Mouse (Mus musculus): ENCODE measurements at regions not wholly inside any gene's neighbourhood (a gene's known extent, or its start where the extent isn't known, plus 50 kb on each side); places are given as distances from the start of the nearest gene placed in this dataset.

DNA sequence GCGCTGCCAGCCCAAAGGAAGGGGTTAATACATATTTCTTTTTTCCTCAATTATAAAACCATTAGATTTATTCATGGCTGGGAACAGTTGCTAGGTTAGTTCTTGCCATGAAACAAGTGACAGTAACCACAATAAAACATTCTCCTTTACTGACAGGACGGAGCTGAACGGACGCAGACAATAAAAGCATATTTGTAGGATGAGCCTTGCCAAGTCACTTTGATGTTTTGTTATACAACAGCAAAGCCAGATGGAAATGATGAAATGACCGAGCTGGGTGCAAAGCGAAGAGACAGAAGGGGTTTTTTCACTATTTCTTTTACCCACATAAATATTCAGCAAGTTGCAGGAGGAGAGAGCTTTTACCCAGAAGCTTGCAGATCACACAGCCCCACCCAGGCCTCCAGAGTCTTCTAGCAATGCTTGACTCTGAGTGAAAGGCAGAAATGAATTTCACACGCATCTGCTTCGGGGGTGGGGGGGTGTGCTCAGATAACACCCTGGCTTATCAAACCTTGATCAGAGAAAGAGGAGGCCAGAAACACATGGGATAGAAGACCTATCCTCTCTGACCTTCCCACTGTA, 395.3 kb downstream of the Mtx2 start:
- no peak for DNase-seq (ENCODE audit: low spot score in 2 of 2)

GRCm38 (mm10) chr2:75224443-75224842, 398.8 kb downstream of the Mtx2 start:
- DNase-seq (ENCODE audit: low spot score in 2 of 2) = no peak

- DNase-seq (ENCODE audit: low spot score in 2 of 2) = no peak
Measured at GRCm38 (mm10) chr2:75240976-75241375, 415.4 kb downstream of the Mtx2 start.

DNA sequence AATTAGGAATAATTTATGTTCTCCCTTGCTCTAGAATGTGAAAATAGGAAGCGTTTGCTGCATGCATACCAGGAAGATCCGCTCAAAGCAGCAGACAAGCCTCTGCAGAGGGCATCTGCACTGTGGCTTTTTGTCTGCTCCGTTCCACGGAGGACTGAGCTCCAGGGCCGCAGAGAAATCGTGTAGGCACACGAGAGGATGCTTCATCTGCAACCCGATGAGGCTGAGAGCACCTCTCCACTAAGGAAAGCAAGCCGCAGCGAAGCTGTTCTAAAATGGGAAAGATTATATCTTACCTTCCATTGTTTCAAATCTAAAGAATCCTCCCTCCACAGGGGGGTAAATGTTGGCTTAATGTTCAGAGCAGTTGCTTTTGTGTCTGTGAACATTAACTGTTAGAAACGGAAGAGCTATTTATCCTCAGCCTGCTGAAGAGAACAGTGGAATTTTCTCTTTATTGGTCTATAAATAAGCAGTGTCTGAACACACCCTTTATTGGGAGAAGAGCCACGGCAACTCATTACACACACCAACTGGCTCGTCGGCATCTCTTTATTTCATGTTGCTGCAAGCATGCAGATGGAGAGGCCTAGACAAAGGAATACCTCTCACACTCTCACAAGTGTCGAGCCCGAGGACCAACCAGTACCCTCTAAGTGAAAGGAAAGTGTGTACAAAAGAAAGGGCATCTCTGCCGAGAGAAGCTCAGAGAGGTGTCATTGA, 414.6 kb upstream of the Hnrnpa3 start:
- no peak for DNase-seq (ENCODE audit: low spot score in 2 of 2)

DNA sequence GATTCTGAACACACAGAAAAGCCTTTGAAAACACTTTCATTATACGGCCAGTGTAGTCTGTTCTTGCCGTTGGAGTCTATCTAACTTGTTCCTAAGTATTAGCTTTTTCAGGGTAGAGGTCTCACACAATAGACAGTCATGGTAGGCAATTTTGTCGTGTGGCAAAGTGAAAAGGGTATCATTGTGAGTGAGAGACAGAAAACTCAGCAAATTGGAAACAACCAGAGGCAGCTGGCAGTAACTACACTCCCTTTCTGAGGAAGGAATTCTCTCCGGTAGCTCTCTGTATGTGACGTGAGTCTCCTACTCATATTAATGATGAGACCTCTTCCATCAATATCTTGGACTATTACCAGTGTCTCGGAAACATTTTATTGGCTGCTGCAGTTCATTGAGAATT, 413.8 kb upstream of the Hnrnpa3 start:
- no peak for DNase-seq (ENCODE audit: low spot score in 2 of 2)

GRCm38 (mm10) chr2:75245662-75246061, 413.4 kb upstream of the Hnrnpa3 start:
- DNase-seq (ENCODE audit: low spot score in 2 of 2) = no peak

- DNase-seq (ENCODE audit: low spot score in 2 of 2) = no peak
Measured at GRCm38 (mm10) chr2:75246082-75246743, 412.8 kb upstream of the Hnrnpa3 start.

- DNase-seq (ENCODE audit: low spot score in 2 of 2) = no peak
Measured at GRCm38 (mm10) chr2:75248251-75248650, 410.8 kb upstream of the Hnrnpa3 start.

DNA sequence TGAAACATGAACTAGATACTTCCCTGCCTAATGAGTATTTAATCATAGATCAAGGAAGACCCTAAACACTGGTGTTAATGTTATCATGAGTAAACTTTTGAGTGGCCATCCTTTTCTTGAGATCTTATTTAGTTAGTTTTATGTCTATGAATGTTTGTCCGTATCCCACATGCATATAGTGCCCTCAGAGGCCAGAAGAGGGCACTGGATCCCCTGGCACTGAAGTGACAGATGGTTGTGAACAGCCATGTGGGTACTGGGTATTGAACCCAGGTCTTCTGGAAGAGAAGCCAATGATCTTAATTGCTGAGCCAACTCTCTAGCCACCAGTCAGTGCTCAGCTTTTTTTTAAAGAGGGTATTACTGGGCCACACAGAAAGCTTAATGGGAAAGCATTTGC, 408.6 kb upstream of the Hnrnpa3 start:
- DNase-seq (ENCODE audit: low spot score in 2 of 2) = no peak

DNA sequence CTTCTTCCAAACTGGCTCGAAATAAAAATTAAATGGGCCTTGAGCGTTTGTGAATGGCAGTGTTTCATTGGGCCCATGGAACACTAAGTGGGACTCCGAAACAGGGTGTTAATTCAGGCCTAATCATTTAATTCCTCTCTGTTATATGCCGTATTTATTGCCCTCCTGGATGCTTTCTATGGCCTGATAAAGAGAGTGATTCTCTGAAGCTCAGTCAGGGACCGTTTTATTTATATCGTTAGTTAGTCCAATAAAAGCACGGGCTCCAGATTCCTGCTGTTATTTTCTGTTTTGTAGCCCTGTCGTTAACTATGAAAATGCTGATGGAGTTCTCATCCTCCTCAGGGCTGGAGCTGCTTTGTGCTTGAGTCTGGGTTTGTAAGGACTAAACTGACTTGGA, 406.2 kb upstream of the Hnrnpa3 start:
- no peak for DNase-seq (ENCODE audit: low spot score in 2 of 2)

GRCm38 (mm10) chr2:75265218-75265617, 393.8 kb upstream of the Hnrnpa3 start:
- no peak for DNase-seq (ENCODE audit: low spot score in 2 of 2)

GRCm38 (mm10) chr2:75265739-75266699, 393.0 kb upstream of the Hnrnpa3 start:
- DNase-seq (ENCODE audit: low spot score in 2 of 2) = no peak

GRCm38 (mm10) chr2:75267949-75268348, 391.1 kb upstream of the Hnrnpa3 start:
- no peak for DNase-seq (ENCODE audit: low spot score in 2 of 2)

- no peak for DNase-seq (ENCODE audit: low spot score in 2 of 2)
Measured at GRCm38 (mm10) chr2:75269446-75269845, 389.6 kb upstream of the Hnrnpa3 start.

- DNase-seq (ENCODE audit: low spot score in 2 of 2) = no peak
Measured at GRCm38 (mm10) chr2:75270115-75270514, 388.9 kb upstream of the Hnrnpa3 start.

DNA sequence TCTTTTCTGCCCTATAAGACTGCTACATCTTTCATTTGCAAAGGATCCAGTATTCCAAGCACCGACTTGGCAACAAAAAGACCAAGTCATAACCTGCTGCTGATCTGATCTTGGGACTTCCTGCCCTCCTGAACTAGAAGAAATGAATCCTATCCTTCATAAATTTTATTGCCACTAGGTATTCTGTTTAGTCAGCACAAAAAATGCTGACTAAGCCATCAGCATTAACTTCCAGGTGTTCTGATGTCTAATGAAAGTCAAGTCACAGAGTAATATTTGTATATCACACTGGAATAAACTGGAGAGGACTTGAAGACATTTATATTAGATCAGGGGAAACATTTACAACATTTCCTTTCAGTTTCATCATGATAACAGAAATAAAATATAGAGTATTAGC, 371.2 kb upstream of the Hnrnpa3 start:
- DNase-seq (ENCODE audit: low spot score in 2 of 2) = no peak

DNA sequence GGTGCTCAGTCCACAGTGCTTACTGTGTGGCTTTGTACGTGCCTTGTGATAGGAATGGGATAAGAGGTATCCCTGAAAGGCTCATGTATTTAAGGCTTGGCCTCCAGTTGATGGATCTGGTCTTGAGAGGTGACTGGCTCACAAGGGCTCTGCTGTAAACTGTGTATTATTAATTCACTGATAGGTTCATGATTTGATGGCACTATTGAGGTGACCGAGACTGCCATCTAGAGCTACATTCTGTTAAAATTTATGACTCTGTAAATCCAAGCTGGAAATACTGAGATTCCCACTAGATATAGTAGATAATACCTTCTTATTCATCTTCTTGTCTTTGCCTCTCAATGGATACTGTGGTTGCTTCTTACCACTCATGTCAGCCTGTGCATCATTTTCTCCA, 367.4 kb upstream of the Hnrnpa3 start:
- no peak for DNase-seq (ENCODE audit: low spot score in 2 of 2)

DNA sequence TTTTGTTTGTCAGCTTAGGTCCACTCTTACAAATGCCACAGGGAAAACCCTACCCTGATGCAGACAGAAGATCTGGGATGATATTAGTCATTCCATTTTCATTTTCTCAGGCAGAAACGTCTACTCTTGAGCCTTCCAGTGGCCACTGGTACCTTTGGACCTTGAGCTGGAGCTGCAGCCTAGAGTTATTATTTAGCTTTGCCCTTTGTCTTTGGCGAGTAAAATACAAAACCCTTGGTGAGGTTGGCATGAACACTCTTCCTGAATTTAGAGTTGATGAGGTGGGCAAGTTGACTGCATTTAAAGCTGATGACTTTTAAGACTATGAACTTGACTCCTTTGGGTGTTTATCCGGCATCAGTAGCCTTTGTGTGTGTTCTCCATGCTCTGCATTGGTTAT, 352.2 kb upstream of the Hnrnpa3 start:
- DNase-seq (ENCODE audit: low spot score in 2 of 2) = no peak

DNA sequence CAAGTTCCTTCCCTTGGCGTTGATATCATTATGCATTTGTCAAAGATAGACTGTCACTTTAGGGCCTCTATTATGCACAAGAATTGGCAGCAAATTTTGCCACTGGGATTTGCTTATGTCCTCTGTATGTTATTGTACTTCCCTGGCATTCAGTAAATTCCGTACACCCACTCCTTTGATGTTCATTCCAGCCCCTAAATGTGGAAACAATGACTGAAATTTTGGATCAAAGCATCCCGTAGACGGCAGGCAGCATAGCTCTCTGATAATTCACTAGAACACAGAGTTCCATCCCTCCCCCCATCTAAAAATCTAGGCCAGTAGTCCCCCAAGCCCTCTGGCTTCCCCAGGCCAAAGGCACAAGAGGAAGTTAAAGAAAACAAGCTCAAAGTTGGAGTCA, 347.9 kb upstream of the Hnrnpa3 start:
- DNase-seq (ENCODE audit: low spot score in 2 of 2) = no peak

DNA sequence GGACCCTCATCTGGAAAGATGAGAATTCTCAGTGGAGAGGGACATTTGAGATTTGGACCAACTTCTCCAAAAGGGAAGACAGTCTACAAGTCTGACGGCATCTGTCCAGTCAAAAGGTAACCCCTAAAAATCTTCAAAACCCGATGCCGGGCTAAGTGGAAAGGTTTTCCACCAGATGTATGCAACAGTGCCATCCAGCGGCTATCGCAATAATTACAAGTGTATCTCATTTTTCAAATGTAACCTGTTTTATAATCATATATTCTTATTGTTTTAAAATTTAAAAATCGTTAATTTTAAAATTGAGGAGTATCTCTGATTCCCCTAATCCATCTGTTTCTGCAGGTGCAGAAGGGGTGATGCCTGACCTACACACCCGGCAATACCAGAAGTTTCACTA, 346.8 kb upstream of the Hnrnpa3 start:
- DNase-seq (ENCODE audit: low spot score in 2 of 2) = peak in 1 of 2 experiments; percentile 33

- no peak for DNase-seq (ENCODE audit: low spot score in 2 of 2)
Measured at GRCm38 (mm10) chr2:75315341-75315740, 343.7 kb upstream of the Hnrnpa3 start.

DNA sequence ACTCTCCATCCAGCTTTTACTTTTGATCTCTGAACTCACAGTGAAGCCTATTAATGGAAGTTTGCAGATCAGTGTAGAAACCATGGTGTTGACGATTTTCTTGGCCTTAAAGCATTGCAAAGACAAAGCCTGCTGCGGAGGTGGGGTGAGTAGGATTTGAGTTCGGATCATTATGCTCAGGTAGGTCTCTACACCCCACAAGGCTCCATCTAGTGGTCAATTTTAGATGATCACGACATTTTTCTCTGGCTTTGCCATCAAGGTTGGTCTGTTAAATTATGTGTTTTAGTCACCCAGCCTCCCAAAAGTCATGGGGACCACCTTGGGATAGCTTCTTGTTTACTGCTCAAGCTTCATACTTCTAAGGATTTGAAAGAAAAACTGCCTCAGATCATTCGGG, 340.9 kb upstream of the Hnrnpa3 start:
- peak in 1 of 2 experiments; percentile 5 for DNase-seq (ENCODE audit: low spot score in 2 of 2)
